Mouse (Mus musculus): ENCODE measurements around the gene Cyp2u1. TPM values are rescaled to one million over a fixed set of nuclear protein-coding genes. Genes with fewer than 3 reads are reported as not detected.

Gene Cyp2u1
- polyA plus RNA-seq, 1 experiment: 2.6 TPM

DNA sequence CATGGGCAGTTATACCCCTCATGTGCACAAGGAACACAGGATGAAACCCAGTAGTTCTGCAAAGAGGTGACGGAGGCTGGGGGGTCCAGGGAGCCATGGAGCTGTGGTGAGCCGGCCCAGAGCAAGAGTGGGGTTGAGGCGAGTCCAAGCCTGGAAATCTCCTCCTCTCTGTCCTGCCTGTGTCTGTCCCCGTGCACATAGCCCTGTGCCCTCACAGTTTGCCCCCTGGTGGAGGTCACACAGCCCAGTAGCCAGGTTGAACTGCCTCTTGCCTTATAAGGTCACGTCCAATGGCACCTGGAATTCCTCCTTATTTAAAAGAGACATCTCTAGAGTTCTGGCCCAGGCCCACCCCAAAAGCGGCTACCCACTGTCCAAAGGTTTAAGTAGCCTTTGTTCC is 55.6 kb downstream of the Cyp2u1 start:
- Histone ChIP-seq H3K79me3 (ENCODE audit: low read depth) (no peaks in the 10 kb centered on the region), H3K36me3 (ENCODE audit: control insufficient read depth, insufficient read depth) (no peaks in the 10 kb centered on the region), H3K4me3 (ENCODE audit: insufficient read depth, poor library complexity, severe bottlenecking) (no peak overlapping the region), H3K27me3 (ENCODE audit: control insufficient read depth, insufficient read depth, insufficient read length) (no peaks in the 10 kb centered on the region), H3K79me2 (ENCODE audit: control insufficient read depth, insufficient read depth) (no peaks in the 10 kb centered on the region), H3ac (ENCODE audit: control insufficient read depth, insufficient read length, low read depth) (no peak overlapping the region)
- no peak for TF ChIP-seq MYOD1 (IDR thresholded peaks at IDR 0.05; ENCODE audit: control insufficient read depth, insufficient read length, low read depth)
- no peak for TF ChIP-seq CEBPB (IDR thresholded peaks at IDR 0.05; ENCODE audit: low read depth)
- TF ChIP-seq USF1 (IDR thresholded peaks at IDR 0.05; ENCODE audit: low read depth): no peak
- no peak for TF ChIP-seq FOSL1 (IDR thresholded peaks at IDR 0.05; ENCODE audit: insufficient read depth, low read length, poor library complexity, severe bottlenecking)
- TF ChIP-seq MAX (IDR thresholded peaks at IDR 0.05): no peak

GRCm38 (mm10) chr3:131246579-131247046 is 56.4 kb downstream of the Cyp2u1 start:
- TF ChIP-seq MYOD1 (IDR thresholded peaks at IDR 0.05; ENCODE audit: control insufficient read depth, insufficient read length, low read depth) (no peak), CTCF (IDR thresholded peaks at IDR 0.05; ENCODE audit: control insufficient read depth, insufficient read depth, insufficient read length) (no peak), MAX (IDR thresholded peaks at IDR 0.05) (no peak), USF1 (IDR thresholded peaks at IDR 0.05; ENCODE audit: low read depth) (no peak), MYOG (IDR thresholded peaks at IDR 0.05; ENCODE audit: control insufficient read depth, extremely low read depth, insufficient read length) (no peak), CEBPB (IDR thresholded peaks at IDR 0.05; ENCODE audit: low read depth) (no peak)
- no peaks in the 10 kb centered on the region for H3K27me3 ChIP-seq (ENCODE audit: control insufficient read depth, insufficient read depth, insufficient read length)
- H3K4me3 ChIP-seq (ENCODE audit: insufficient read depth, poor library complexity, severe bottlenecking): no peak overlapping the region
- no peak overlapping the region for H3ac ChIP-seq (ENCODE audit: control insufficient read depth, insufficient read length, low read depth)
- H3K79me3 ChIP-seq (ENCODE audit: low read depth): no peaks in the 10 kb centered on the region
- no peaks in the 10 kb centered on the region for H3K36me3 ChIP-seq (ENCODE audit: control insufficient read depth, insufficient read depth)
- H3K79me2 ChIP-seq (ENCODE audit: control insufficient read depth, insufficient read depth): no peaks in the 10 kb centered on the region

GRCm38 (mm10) chr3:131245766-131246578 is 57.1 kb downstream of the Cyp2u1 start:
- Histone ChIP-seq H3K79me2 (ENCODE audit: control insufficient read depth, insufficient read depth) (no peaks in the 10 kb centered on the region), H3ac (ENCODE audit: control insufficient read depth, insufficient read length, low read depth) (no peak overlapping the region), H3K4me3 (ENCODE audit: insufficient read depth, poor library complexity, severe bottlenecking) (no peak overlapping the region), H3K27me3 (ENCODE audit: control insufficient read depth, insufficient read depth, insufficient read length) (no peaks in the 10 kb centered on the region), H3K36me3 (ENCODE audit: control insufficient read depth, insufficient read depth) (no peaks in the 10 kb centered on the region), H3K79me3 (ENCODE audit: low read depth) (no peaks in the 10 kb centered on the region)
- peak; percentile 79 for TF ChIP-seq CTCF (IDR thresholded peaks at IDR 0.05; ENCODE audit: control insufficient read depth, insufficient read depth, insufficient read length)
- no peak for TF ChIP-seq MYOG (IDR thresholded peaks at IDR 0.05; ENCODE audit: control insufficient read depth, extremely low read depth, insufficient read length)

Other genes starting within 250 kb of the Cyp2u1 start
- gene Lef1, start 192.8 kb downstream of the Cyp2u1 start, polyA plus RNA-seq (2012; fragmentation: generic; extraction: Trizol): 4.6 TPM
- 65.3 TPM for gene Hadh, start 31.1 kb downstream of the Cyp2u1 start, polyA plus RNA-seq (2012; fragmentation: generic; extraction: Trizol)
- 8.6 TPM for gene Sgms2, start 188.2 kb upstream of the Cyp2u1 start, polyA plus RNA-seq (2012; fragmentation: generic; extraction: Trizol)